Mouse (Mus musculus) liver, embryonic 14.5 days (tissue): ENCODE results near the gene Pbsn. TPM values are rescaled to one million over a fixed set of nuclear protein-coding genes. Genes with fewer than 3 reads are reported as not detected.
"Not testable (repeated sequence)": the region's sequence is repeated elsewhere in the genome, so short reads cannot be mapped to it uniquely, and the experiment has no call there.

Source experiments
- ATAC-seq: fragments of 200-750 bp; cut with Nextera tagmentation; 2 replicates; pipeline ENCODE4 v1.8.0; 2017; ENCODE audit warnings: moderate number of reproducible peaks, mild to moderate bottlenecking, moderate library complexity; ENCODE audit not compliant: insufficient read depth
- DNase-seq, 3 experiments: peaks; one replicate each; pipeline ENCODE4 v3.0.0-alpha.2; 2012 to 2013; ENCODE audit warnings: low read depth in 3 of 3, low spot score in 3 of 3
- H3K27ac ChIP-seq: fragments of 300-500 bp; sonication (generic); 2 replicates; pipeline ENCODE4 v1.5.1; 2014; ENCODE audit warnings: moderate library complexity, mild to moderate bottlenecking, control low read depth, inconsistent platforms
- H3K27me3 ChIP-seq: fragments of 300-500 bp; sonication (generic); 2 replicates; pipeline ENCODE4 v1.6.1; 2014; ENCODE audit warnings: mild to moderate bottlenecking, low read length, moderate library complexity; ENCODE audit not compliant: control insufficient read depth, insufficient read depth
- H3K36me3 ChIP-seq: fragments of 300-500 bp; sonication (generic); replicated peaks from 2 replicates; pipeline ENCODE4 v1.6.1; 2014; ENCODE audit warnings: low read depth; ENCODE audit not compliant: control insufficient read depth, insufficient read depth
- H3K4me1 ChIP-seq, 2 experiments: fragments of 200-500 bp in 1 of 2; fragments of 300-500 bp in 1 of 2; sonication (generic) in 1 of 2; replicated peaks; 2 replicates each; pipeline ENCODE4 v1.6.1; 2012 to 2014; ENCODE audit warnings: antibody characterized with exemption in 1 of 2, inconsistent platforms in 1 of 2, low read length in 1 of 2; ENCODE audit not compliant: control insufficient read depth in 2 of 2, insufficient read depth in 2 of 2
- H3K4me2 ChIP-seq: fragments of 300-500 bp; sonication (generic); 2 replicates; pipeline ENCODE4 v1.6.1; 2014; ENCODE audit warnings: low read depth, mild to moderate bottlenecking, control low read depth, moderate library complexity
- H3K4me3 ChIP-seq, 2 experiments: fragments of 200-500 bp in 1 of 2; fragments of 300-500 bp in 1 of 2; sonication (generic) in 1 of 2; 2 replicates each; pipeline ENCODE4 v1.5.1; 2012 to 2014; ENCODE audit warnings: low read depth in 2 of 2, low read length in 2 of 2, mild to moderate bottlenecking in 2 of 2, control low read depth in 1 of 2, inconsistent platforms in 1 of 2, moderate library complexity in 1 of 2; ENCODE audit not compliant: insufficient read depth in 1 of 2
- H3K9ac ChIP-seq: fragments of 300-500 bp; sonication (generic); replicated peaks from 2 replicates; pipeline ENCODE4 v1.6.1; 2014; ENCODE audit warnings: mild to moderate bottlenecking, control low read depth, moderate library complexity
- H3K9me3 ChIP-seq: fragments of 300-500 bp; sonication (generic); 2 replicates; pipeline ENCODE4 v1.6.1; 2016; ENCODE audit warnings: low read length, mixed read lengths; ENCODE audit not compliant: control insufficient read depth
- CTCF ChIP-seq: IDR thresholded peaks from 2 replicates; pipeline ENCODE4 v1.5.1; 2016; ENCODE audit warnings: antibody characterized with exemption, low read depth, control low read depth
- EP300 ChIP-seq: IDR thresholded peaks from 2 replicates; pipeline ENCODE4 v1.6.1; 2016; ENCODE audit warnings: antibody characterized with exemption, low read depth
- WGBS: fragments of 180-500 bp; shearing (Covaris S2); extraction: QIAGEN DNeasy Blood & Tissue Kit; methylation state at CpG from one replicate; pipeline ENCODE4 v1.1.7; 2014; ENCODE audit not compliant: insufficient replicate concordance; 5-methylcytosine and 5-hydroxymethylcytosine counted together
- polyA plus RNA-seq, 2 experiments: library from polyadenylated mRNA; depleted of rRNA in 1 of 2; stranded (reverse) in 1 of 2; unstranded in 1 of 2; fragments of >200 nt; fragmentation: Nextera tagmentation in 1 of 2; extraction: Ambion mirVana in 1 of 2; gene quantifications; 2 replicates each; pipeline versions ENCODE4 v1.2.1 to v1.2.3; 2012 to 2014

Gene Pbsn
- polyA plus RNA-seq (2012; rRNA removed), result not detected in 2 replicates
- polyA plus RNA-seq (2014; fragmentation: Nextera tagmentation; extraction: Ambion mirVana), result not detected in 2 replicates

DNA sequence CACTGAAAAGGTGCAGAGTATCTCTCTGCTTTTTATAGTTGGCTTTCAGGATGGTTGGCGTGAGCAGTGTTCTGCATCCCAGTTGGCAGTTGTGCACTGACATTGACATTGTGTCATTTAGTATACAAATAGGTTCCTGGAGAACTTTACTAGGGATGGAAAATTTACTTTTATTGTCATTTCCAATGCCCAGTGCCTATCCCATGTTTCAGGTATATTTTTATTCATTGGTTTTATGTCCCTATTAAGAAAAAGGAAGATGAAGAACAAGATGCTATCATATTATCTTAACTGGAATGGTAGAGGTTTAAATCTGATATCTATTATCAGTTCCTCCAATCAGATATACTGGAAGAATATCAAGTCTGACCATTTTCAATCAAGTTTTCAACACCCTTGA, at the start of gene Pbsn:
Gene Pbsn (minus strand): TSS at position 101 of the 400 bp plus-strand sequence.
- DNase-seq (no peak), ATAC-seq (no peak)
- H3K27me3 ChIP-seq, result no peaks in the 10 kb centered on the region
- no peak within 1 kb of the TSS for H3K4me3 ChIP-seq
- no peak within 1 kb of the TSS for H3K9ac ChIP-seq
- H3K27ac ChIP-seq, result no peak within 1 kb of the TSS
- H3K4me2 ChIP-seq, result no peak within 1 kb of the TSS
- no peaks in the 10 kb centered on the region for H3K4me1 ChIP-seq
- no peaks in the 10 kb centered on the region for H3K9me3 ChIP-seq
- 36% methylated on average over 1 of the region's 1 CpGs for WGBS
- H3K36me3 ChIP-seq, result no peaks in the 10 kb centered on the region
- TF ChIP-seq EP300 (no peak), CTCF (no peak)

GRCm38 (mm10) chrX:77880033-77880432, 26.6 kb upstream of the Pbsn start:
- not testable (repeated sequence) for H3K4me3 ChIP-seq, H3K36me3 ChIP-seq, H3K27ac ChIP-seq, H3K9ac ChIP-seq, ATAC-seq, DNase-seq, H3K4me2 ChIP-seq, H3K27me3 ChIP-seq, H3K9me3 ChIP-seq, H3K4me1 ChIP-seq
- 27% methylated on average over 2 of the region's 4 CpGs for WGBS

- 57% methylated on average over 2 of the region's 2 CpGs for WGBS
- not testable (repeated sequence) for H3K4me1 ChIP-seq
These were observed 11.0 kb upstream of the Pbsn start, which contains the start of gene Gm14744 for GRCm38 (mm10) chrX:77864458-77864857. Gm14744 (plus strand) TSS chrX:77864758.

DNA sequence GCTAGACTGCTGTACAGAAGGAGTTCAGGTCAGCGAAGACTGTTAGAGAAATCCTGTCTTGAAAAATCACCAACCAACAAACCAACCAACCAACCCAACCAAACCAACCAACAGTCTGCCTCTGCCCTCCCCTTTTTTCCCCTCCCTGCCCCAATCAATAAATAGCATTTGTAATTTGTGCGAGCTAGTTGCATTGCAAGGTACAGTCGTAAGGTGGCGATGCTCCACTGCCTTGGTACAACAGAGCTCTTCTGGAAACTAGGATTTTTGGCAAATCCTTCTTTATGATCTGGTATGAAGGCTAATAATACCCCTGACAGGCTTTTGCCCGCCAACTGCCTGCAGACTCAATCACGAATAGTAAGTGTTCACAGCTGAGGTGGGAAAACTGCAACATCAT, 41.4 kb downstream of the Pbsn start:
- H3K9ac ChIP-seq, result no peak overlapping the region
- no peak overlapping the region for H3K4me2 ChIP-seq
- H3K4me1 ChIP-seq, result no peaks in the 10 kb centered on the region
- H3K36me3 ChIP-seq, result no peaks in the 10 kb centered on the region
- H3K9me3 ChIP-seq, result no peaks in the 10 kb centered on the region
- H3K27ac ChIP-seq, result no peak overlapping the region
- no peaks in the 10 kb centered on the region for H3K27me3 ChIP-seq
- 0 out of 2 replicates have a peak, but pooled peaks have one; percentile 6 for TF ChIP-seq CTCF
- TF ChIP-seq EP300, result no peak
- no peak overlapping the region for H3K4me3 ChIP-seq
- DNase-seq (no peak), ATAC-seq (no peak)
- WGBS, result 46% methylated on average over 6 of the region's 6 CpGs

More at GRCm38 (mm10) chrX:77864458-77864857, 11.0 kb upstream of the Pbsn start, which contains the start of gene Gm14744:
- not testable (repeated sequence) for H3K4me3 ChIP-seq, H3K36me3 ChIP-seq, DNase-seq, H3K27me3 ChIP-seq, H3K27ac ChIP-seq, ATAC-seq, H3K9me3 ChIP-seq, H3K9ac ChIP-seq, H3K4me2 ChIP-seq

DNA sequence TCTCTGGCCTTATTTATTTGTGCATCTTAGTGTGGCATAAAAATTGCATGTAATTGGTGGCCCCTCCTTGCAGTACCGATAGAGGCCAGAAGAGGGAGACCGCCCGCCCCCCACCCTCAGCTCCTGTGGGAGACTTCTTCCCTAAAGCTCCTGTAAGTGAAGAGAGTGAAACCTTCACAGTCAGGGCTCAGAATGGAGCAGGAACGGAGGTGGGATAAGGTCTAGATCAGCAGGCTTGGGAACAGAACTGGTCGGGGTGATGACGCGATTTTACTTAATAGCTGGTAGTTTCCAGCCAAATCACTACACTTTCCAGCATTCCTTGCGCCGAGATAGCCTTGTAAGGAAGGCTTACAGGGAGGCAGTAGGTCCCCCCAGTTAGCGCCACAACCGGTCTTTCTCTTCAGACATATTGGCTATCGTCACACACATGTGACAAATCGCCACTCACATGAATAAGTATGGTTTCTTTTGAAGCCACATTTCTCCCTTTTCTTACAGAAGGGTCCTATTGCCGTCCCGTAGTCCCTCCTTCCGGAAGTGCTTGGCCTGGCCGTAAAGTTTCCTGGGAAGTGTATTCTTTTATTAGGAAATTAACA, 42.7 kb downstream of the Pbsn start:
- no peak overlapping the region; the same call in 1 of the 2 replicates for H3K9ac ChIP-seq
- WGBS, result 15% methylated on average over 17 of the region's 17 CpGs

More for the DNA sequence above, 42.7 kb downstream of the Pbsn start:
- Histone ChIP-seq H3K4me1 (no peaks in the 10 kb centered on the region), H3K4me2 (peak overlapping the region; percentile 49), H3K4me3 (peak overlapping the region; percentile 41 to 64), H3K27ac (no peak overlapping the region), H3K9me3 (no peaks in the 10 kb centered on the region), H3K36me3 (no peaks in the 10 kb centered on the region), H3K27me3 (no peaks in the 10 kb centered on the region)
- ATAC-seq, result peak; percentile 43; the same call in 1 of the 2 replicates
- no peak for TF ChIP-seq EP300
- TF ChIP-seq CTCF, result peak; percentile 81
- peak in 1 of 3 experiments; percentile 10 for DNase-seq
